Mouse (Mus musculus): Measurements from ENCODE around the gene Klf11. TPM values are rescaled to one million over a fixed set of nuclear protein-coding genes. Genes with fewer than 3 reads are reported as not detected.

Gene Klf11
- total RNA-seq, 2 experiments from 2014 or later, result 23.4 to 24.8 TPM

GRCm38 (mm10) chr12:24651642-24652342 is 718 bp downstream of the Klf11 start:
- peak; percentile 91 for DNase-seq
- intact Hi-C loops (cut with DNase I), result no loop called here

- DNase-seq, result no peak
- intact Hi-C loops (cut with DNase I), result no loop called here
These were observed 3.2 kb downstream of the Klf11 start for GRCm38 (mm10) chr12:24654065-24654862.

- intact Hi-C loops (cut with DNase I), result no loop called here
- DNase-seq, result no peak
These were observed 5.4 kb downstream of the Klf11 start for GRCm38 (mm10) chr12:24656436-24656835.

- no peak for DNase-seq
- intact Hi-C loops (cut with DNase I), result no loop called here
These were observed 7.9 kb downstream of the Klf11 start for GRCm38 (mm10) chr12:24658998-24659397.

GRCm38 (mm10) chr12:24659923-24660322 is 8.8 kb downstream of the Klf11 start:
- intact Hi-C loops (cut with DNase I), result no loop called here
- DNase-seq, result no peak

- no peak for DNase-seq
- intact Hi-C loops (cut with DNase I), result no loop called here
These were observed 10.0 kb downstream of the Klf11 start for GRCm38 (mm10) chr12:24661100-24661499.

- intact Hi-C loops (cut with DNase I), result no loop called here
- DNase-seq, result no peak
These were observed 11.1 kb downstream of the Klf11 start for GRCm38 (mm10) chr12:24662131-24662530.

GRCm38 (mm10) chr12:24680096-24680491 is 29.0 kb downstream of the Klf11 start:
- no peak for DNase-seq
- intact Hi-C loops (cut with DNase I), result no loop called here

GRCm38 (mm10) chr12:24680492-24681285 is 29.6 kb downstream of the Klf11 start:
- DNase-seq, result peak; percentile 27
- intact Hi-C loops (cut with DNase I), result no loop called here

GRCm38 (mm10) chr12:24681286-24682023 is 30.4 kb downstream of the Klf11 start, which contains the start of gene Cys1:
TSS of gene Cys1 (minus strand) at chr12:24681813.
- intact Hi-C loops (cut with DNase I), result no loop called here
- no peak for DNase-seq

- no peak for DNase-seq
- intact Hi-C loops (cut with DNase I), result no loop called here
These were observed 31.5 kb downstream of the Klf11 start for GRCm38 (mm10) chr12:24682563-24682962.

- no peak for DNase-seq
- intact Hi-C loops (cut with DNase I), result no loop called here
These were observed 32.4 kb downstream of the Klf11 start for GRCm38 (mm10) chr12:24683461-24683860.

- intact Hi-C loops (cut with DNase I), result no loop called here
- no peak for DNase-seq
These were observed 35.1 kb downstream of the Klf11 start for GRCm38 (mm10) chr12:24686038-24686695.

GRCm38 (mm10) chr12:24686696-24687346 is 35.7 kb downstream of the Klf11 start:
- intact Hi-C loops (cut with DNase I), result no loop called here
- no peak for DNase-seq

GRCm38 (mm10) chr12:24690351-24690750 is 39.3 kb downstream of the Klf11 start:
- intact Hi-C loops (cut with DNase I), result no loop called here
- no peak for DNase-seq

- peak; percentile 90 for DNase-seq
- intact Hi-C loops (cut with DNase I), result loop anchor here (2.0 to 5.0 kb wide), 2 partner anchors 92 to 219 kb away; no protein-coding TSS in a partner anchor
These were observed 45.7 kb downstream of the Klf11 start for GRCm38 (mm10) chr12:24696500-24697483.

- DNase-seq, result no peak
- intact Hi-C loops (cut with DNase I), result loop anchor here (2.0 to 5.0 kb wide), 2 partner anchors 93 to 220 kb away; no protein-coding TSS in a partner anchor
These were observed 46.6 kb downstream of the Klf11 start for GRCm38 (mm10) chr12:24697484-24698204.
